Mouse (Mus musculus): Measurements from ENCODE around the gene Prox2.

GRCm38 (mm10) chr12:85124751-85125150, 14.2 kb upstream of the Prox2 start:
- TF ChIP-seq POLR2A (IDR thresholded peaks at IDR 0.05; ENCODE audit: insufficient read length, low read depth) (no peak), MYOD1 (IDR thresholded peaks at IDR 0.05; ENCODE audit: control insufficient read depth in 1 of 3, insufficient read length in 2 of 3, low read depth in 2 of 3) (no peak), CEBPB (IDR thresholded peaks at IDR 0.05; ENCODE audit: insufficient read depth, poor library complexity, severe bottlenecking) (no peak), MAX (IDR thresholded peaks at IDR 0.05; ENCODE audit: low read depth) (no peak), POLR2AphosphoS2 (IDR thresholded peaks at IDR 0.05; ENCODE audit: insufficient read length, low read depth) (no peak), TCF12 (IDR thresholded peaks at IDR 0.05; ENCODE audit: insufficient read depth, poor library complexity, severe bottlenecking) (no peak), E2F4 (IDR thresholded peaks at IDR 0.05; ENCODE audit: insufficient read depth) (no peak), USF1 (IDR thresholded peaks at IDR 0.05; ENCODE audit: low read depth) (no peak), MYOG (IDR thresholded peaks at IDR 0.05; ENCODE audit: control insufficient read depth in 1 of 3, insufficient read depth in 1 of 3, insufficient read length in 2 of 3, low read depth in 2 of 3) (no peak), SRF (IDR thresholded peaks at IDR 0.05; ENCODE audit: control insufficient read depth, insufficient read length, low read depth) (no peak), REST (IDR thresholded peaks at IDR 0.05; ENCODE audit: insufficient read depth, insufficient read length) (no peak), TCF3 (IDR thresholded peaks at IDR 0.05; ENCODE audit: insufficient read length, low read depth) (no peak)

Data from myocyte (in vitro differentiated cells).